Mouse (Mus musculus) forelimb bud, embryonic 11.5 days (tissue): ENCODE data around the gene Gm45208.
A peak's percentile ranks its signal among the peaks of the same experiment; 100 is the strongest.
"Not testable (repeated sequence)": the region's sequence is repeated elsewhere in the genome, so short reads cannot be mapped to it uniquely, and the experiment has no call there.

Experiments
- DNase-seq: peaks from one replicate; pipeline ENCODE4 v3.0.0-alpha.2; 2012; ENCODE audit warnings: low read depth, low spot score

Gm45208 gene

DNA sequence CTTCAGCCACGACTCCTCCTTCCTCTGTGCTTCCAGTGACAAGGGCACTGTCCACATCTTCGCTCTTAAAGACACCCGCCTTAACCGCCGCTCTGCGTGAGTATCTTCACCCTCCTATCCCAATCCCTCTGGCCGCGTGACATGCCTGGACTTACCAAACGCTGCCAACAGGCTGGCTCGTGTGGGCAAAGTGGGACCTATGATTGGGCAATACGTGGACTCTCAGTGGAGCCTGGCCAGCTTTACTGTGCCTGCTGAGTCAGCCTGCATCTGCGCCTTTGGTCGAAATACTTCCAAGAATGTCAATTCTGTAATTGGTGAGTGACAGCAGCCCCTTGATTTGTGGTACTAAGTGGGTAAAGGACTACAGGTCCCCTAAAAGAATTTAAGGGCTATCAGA is 5.1 kb downstream of the Gm45208 start:
- DNase-seq = no peak

DNA sequence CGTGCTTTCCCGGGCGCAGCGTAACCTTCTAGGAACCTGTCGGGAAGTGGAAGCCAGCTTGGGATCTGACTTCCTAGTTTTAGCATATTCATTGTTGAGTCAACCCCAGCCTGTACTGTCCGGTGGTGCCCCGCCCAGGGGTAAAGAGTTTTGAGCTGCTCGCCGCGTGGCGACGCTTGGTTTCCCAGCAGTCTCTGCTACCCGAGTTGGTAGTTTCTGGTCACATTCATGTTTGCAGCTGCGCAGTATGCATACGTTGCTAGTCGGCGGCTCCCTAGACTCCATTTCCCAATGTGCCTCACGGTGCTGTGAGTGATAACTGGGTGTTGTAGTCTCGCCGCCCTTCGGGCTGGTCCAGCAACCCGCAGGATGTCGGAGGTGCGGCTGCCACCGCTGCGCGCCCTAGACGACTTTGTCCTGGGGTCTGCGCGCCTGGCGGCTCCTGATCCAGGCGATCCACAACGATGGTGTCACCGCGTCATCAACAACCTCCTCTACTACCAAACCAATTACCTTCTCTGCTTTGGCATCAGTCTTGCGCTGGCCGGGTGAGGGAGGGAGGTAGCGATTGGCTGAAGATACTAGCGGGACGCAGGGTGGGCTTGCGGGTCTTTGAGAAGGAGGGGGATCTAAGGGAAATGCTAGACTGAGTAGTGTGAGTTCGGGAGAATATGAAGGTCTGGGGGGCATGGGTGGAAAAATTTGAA is 6.3 kb downstream of the Gm45208 start, which contains the start of gene Praf2:
Gene Praf2, plus strand, starts transcription at position 225 of the 707 bp plus-strand sequence.
- peak; percentile 83 for DNase-seq

DNA sequence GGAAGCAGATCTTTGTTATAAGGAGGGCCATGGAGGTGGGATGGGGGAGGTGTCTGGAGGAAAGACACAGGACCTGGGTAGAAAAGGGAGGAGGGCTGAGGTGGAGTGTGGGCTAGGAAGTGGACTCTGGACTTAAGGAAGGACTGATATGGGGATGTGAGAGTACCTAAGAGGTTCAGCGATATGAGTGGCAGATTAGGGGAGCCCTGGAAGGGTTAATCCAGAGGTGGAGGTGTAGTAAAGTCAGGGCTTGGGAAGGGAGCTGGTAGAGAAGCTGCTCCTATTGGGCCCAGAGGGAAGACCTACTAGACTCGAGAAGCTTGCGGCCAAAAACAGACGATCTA is 6.8 kb downstream of the Gm45208 start:
- no peak for DNase-seq

DNA sequence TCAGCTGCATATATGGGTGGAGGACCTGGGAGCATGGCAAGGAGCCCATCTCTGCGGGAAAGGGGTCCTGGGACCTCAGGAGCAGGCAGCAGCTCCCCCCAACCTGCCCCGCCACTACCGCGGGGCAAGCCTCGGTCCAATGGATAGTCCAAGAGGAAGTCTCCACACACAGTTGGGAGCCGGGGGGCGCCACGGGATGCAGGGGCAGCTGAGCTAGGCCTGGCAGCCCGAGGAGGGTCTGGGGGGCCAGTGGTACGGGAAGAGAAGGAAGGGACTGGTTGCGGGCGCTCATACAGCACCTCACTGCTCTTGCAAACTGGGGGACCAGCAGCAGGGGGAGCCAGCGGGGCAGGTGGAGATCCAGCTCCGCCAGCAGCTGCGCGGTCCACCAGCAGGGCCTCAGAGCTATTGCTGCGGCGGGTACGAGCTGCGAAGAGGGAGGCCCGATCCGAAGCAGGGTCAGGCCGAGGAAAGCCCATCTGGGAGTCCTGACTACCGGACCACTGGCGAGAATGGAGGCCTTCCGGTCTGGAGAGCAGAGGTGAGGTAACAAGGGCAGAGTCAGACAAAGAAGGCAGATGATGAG is 11.6 kb downstream of the Gm45208 start:
- no peak for DNase-seq

DNA sequence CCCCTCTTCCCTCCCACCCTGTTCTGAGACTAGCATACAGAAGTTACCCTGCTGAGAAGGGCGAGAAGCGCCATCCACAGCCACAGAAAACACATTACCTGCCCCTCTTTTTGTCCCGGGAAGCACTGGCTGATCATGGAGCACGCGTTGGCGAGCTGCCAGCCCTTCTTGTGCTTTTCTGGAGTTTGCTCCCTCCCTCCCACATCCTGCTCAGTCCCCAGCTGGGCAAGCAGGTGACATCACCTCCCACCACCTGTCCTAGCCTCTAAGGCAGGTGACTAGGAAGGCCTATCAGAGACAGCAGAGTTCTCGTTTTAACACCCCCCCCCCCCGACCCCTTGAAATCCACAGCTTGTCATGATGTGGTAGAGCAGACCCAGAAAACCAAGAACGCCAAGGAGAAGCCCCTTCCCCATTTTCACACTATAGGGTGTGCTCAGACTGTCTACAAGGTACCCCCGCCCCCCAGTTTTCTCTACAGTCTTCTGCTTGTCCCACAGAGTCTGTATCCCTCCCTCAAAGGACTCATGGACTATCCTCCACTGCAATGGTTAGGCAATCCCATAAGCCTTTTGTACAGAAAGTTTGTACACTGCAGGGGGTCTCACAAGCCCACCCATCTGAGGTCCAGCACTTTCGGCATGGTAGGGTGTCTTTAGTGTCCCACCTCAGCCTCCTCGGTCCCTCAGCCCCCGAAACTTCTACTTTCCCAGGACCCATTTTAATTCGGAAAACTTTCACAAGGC is 17.5 kb downstream of the Gm45208 start:
- no peak for DNase-seq

DNA sequence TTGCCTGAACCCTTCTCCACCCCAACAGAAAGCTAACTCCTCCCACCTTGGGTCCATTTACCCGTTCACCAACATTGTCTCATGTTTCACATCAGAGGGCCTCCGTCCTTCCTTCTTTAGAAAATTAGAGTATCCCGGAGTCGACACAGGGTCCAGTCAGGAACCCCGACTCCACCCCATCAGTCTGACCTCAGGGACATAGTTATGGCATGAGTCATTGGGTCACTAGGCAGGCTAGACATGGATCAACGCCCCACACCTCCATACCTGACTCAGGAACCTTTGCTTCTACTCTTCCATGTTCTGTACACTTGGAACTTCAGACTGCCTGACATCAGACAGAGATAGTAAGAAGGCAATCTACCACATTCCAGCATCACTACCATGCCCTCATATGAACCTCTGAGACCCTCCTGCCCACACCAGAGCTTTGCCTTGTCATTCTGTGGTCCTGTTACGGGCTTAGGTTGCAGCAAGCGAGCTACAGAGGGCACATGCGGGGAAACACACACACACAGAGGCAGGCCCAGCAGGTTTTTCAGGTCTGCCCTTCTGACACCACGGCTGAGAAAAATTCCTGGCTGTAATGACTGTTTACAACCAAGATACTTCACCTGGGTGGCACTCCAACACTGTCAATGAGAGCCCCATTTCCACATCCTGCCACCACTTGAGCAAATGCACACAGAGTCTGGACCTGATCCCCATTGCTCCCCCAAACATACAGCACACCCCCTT is 18.2 kb downstream of the Gm45208 start:
- DNase-seq = no peak

DNA sequence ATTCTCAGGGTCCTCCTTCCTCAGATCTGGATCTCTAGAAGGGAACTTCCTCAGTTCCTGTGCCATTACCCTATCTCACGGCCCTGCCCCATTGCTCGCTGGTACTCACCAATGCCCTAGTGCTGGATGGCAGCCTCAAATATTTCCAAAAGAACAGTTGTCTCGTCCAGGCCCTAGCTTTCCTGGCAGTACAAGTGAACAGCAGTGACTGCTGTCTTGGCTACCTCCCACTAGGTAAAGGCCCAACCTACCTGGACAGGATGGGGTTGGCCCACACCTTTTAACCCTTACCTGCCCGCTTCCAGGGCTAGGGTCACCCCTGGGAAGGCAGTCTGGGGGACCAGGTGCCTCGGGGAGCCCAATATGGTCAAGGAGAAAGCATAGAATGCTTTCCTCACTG is 19.1 kb downstream of the Gm45208 start:
- DNase-seq = no peak

DNA sequence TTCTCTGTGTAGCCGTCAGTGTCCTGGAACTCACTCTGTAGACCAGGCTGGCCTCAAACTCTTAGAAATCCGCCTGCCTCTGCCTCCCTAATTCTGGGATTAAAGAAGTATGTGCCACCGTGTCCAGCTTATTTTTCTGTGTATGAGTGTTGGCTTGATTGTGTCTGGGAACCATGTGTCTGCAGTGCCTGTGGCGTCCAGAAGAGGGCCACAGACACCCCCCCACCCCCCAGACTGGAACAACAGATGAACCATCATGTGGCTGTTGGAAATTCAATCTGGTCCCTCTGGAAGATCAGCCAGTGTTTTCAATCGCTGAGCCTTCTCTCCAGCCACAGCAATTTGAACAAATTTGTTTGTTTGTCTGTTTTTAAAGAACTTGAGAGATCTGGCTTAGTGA is 21.4 kb downstream of the Gm45208 start:
- DNase-seq = no peak

DNA sequence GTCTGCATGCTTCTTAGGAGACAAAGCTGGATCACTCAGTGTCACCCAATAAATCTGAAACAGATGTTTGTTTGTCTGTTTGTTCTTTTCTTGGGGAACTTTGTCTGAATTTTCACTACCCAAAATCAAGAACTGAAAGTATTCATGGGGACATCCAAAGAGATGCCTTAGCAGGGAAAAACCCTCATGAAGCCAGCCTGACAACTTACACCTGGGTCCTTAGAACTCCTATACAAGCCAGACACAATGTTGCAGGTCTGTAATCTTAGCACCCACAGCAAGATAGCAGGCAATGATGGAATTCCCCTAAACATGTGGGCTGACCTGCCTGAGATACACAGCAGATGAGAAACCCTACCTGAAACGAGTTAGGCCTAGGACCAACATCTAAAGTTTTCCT is 22.9 kb downstream of the Gm45208 start:
- no peak for DNase-seq

DNA sequence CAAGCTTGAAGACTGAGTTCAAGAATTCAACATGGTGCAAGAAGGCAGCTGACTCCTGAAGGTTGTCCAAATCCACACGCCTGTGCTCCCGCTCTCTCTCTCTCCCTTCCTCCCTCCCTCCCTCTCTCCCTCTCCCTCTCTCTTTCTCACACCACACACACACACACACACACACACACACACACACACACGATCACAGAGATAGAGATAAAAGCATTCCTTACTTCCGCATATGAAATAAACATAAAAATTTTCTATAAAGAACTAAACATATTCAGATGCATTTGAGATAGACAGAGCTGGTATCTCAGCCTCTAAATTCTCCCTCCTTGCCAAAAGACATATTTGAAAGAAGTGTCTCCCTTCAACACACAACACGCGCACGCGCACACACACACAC is 23.4 kb downstream of the Gm45208 start:
- no peak for DNase-seq

DNA sequence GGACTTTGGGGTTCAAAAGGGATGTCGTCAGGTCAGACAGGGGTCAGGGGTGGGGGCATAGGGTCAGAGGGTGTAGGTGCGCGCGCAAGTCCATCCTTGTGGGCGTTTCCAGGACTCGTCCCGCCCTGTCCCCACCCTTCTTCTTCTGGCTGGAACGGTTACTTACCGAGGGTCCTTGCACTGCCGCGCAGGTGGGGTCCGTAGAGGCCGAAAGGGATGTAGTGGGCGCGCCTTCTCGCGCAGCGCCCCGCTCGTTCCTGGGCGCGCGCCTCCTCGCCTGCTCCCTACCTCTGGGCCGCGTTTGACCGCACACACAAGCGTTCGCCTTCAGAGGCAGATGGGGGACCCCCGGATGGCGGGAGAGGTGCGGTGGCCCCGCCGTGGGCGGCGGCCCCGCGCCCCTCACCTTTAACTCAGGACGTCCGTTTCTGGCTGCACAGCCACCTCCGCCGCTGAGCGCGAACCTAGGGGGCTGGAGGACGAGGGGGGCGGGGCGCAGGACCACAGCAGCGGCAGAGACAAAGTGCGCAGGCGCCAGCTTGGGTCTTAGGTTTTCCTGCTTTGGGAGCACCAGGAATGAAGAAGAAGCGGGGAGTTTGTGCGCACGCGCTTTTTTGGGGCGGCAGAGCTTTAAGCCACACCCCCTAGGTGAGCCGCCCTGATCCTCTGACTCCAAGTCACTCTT is 28.5 kb downstream of the Gm45208 start, which contains the start of gene Ccdc120:
Gene Ccdc120, minus strand, starts transcription at position 474 of the 685 bp plus-strand sequence.
- peak; percentile 80 for DNase-seq

DNA sequence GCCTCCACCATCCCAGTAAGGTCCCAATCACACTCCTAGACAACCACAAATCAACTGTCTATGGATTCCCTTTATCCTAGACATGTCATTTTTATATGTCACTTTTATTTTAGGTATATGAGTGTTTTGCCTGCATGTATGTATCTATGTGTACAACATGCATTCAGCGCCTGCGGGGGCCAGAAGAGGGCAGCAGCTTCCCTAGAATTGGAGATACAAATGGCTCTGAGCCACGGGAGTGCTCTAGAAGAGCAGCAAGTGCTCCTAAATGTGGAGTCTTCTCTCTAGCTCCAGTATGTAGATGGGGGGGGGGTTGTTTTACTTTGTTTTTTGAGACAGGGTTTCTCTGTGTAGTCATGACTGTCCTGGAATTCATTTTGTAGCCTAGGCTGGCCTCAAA is 31.6 kb downstream of the Gm45208 start:
- not testable (repeated sequence) for DNase-seq

DNA sequence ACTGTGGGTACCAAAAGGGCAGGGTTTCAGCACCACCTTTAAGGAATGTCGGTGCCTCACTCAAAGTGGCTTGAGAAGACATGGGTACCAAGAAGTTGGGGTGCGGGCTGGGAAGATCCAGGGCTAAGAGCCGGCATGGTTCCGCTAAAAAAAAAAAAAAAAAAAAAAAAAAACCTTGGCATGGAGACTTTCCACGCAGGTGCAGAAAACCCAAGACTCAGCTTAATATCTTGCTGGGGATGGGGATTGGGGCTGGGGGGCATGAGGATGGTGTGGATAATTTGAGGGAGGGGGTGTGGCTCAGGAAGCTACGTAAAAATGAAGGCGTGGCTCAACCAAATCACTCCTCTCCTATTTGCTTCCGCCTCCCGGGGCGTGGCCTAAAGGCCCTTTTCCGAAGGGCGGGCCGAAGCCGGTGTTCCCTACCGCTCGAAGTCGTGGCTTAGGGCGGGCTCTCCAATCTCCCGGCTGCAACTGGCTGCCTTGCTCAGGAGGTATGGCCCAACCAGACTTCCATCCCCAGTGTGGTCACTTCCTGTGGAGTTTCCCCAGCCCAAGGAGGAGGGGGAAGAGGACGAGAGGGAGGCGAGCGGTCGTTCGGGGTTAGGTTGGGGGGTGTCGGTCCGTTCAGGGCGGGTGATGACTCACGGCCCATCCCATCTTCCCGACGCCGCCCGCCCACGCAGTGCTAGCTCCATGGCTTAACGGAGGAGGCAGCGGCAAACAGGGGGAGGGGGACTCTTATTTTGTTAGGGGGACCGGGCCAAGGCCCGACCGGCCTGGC is 40.3 kb downstream of the Gm45208 start, which contains the start of gene Tfe3:
Gene Tfe3, plus strand, starts transcription at position 424 of the 784 bp plus-strand sequence.
- DNase-seq = peak; percentile 91

DNA sequence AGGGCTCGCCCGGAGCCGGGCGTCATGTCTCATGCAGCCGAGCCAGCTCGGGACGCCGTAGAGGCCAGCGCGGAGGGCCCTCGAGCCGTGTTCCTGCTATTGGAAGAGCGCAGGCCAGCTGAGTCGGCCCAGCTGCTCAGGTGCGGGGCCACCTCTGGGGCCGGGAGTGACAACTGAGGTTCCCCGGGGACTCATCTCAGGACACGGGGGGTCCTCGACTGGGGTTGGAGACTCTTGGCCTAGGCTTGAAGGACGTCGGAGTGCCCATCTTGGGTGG is 40.8 kb downstream of the Gm45208 start:
- DNase-seq = no peak

DNA sequence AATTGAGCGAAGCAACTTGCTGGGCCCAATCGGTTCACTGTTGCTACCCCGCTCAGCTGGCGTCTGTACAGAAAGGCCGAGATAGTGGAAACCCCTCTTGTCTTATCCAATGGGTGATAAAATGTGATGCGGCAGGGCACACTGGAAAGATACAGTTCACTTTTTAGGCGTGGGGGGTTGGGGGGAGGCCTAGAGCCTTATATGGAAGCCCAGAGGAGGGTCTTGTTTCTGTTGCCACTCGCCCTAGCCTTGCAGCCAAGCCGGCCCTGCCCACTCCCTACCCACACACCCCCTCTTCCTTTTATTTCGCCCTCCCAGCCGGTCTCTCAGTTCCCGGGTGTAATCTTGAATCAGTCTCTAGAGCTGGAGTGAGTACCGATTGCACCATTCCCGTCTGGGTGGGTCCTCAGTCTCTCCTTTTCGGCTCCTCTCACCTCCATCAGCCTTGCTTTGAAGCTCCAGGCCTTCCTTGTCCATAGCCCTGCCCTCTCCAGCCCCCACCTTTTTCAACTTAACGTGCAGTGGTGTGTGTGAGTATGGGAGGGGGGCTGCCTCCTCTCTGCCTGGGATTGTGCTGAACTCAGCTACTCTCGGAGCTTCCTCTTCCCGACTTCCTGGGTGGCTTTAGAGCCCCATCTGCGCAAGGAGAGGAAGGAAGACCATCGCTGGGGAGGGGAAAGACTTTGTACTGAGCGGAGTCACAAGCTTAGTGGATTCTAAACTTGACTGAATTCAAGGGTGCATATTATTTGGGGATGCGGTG is 41.8 kb downstream of the Gm45208 start:
- no peak for DNase-seq

DNA sequence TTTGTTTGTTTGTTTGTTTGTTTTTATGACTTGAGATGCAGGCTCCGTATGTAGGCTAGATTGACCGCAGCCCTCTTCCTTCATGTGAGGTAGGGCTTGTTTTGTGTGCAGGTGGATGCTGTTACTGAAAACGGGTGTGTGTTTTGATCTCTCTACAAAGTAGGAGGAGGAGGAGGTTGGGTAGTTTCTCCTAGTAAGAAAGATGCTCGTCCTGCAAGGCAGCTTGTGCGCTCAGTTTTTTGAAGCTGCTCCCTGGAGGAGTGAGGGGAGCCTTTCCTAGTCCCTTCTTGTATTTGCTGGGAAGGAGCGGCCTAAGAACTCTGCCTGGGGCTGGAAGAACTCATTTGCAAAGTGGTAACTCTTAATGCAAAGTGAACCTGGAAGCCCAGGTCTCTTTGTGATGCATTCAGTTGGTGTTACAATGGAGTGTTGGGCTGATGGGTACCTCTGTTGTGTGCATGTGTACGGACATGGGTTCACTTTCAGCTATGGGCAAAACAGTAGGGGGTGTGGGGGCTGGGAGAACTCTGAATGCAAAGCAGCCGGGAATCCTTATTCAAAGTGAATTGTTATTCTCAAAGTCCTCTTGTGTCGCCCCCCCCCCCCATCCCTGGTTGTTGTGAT is 42.7 kb downstream of the Gm45208 start:
- no peak for DNase-seq

DNA sequence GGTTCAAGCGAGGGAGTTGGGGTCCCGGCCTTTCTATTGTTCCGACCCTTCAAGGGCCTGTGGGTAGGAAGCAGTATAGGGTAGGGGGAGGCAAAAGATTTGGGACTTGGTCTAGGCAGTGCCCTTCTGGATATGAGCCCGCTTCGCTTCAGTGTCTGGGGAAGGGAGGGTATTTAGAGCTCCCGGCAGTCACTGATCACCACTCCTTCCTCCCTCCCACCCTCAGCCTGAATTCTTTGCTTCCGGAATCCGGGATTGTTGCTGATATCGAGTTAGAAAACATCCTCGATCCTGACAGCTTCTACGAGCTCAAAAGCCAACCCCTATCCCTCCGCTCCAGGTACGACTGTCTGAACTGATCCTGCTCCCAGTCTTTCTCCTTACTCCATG is 43.2 kb downstream of the Gm45208 start:
- DNase-seq = no peak

DNA sequence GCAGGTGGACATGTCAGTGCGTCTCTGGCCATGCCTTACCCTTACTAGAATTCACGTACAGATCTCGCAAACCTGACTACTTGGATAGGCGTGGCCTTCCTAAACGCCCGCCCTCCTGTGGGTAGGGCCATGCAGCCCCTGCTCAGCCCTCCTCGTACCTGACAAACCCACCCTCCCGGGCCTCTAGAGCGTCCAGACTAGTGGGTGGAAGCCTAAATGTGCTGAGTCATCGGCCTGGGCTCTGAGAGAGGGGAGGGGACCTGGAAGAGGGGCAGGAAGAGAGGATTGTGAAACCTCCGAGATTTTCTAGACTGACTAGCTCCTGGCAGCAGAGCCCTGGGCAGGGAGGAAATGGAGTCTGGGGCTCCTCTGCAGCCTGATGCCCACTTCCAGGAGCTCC is 43.7 kb downstream of the Gm45208 start:
- DNase-seq = no peak

DNA sequence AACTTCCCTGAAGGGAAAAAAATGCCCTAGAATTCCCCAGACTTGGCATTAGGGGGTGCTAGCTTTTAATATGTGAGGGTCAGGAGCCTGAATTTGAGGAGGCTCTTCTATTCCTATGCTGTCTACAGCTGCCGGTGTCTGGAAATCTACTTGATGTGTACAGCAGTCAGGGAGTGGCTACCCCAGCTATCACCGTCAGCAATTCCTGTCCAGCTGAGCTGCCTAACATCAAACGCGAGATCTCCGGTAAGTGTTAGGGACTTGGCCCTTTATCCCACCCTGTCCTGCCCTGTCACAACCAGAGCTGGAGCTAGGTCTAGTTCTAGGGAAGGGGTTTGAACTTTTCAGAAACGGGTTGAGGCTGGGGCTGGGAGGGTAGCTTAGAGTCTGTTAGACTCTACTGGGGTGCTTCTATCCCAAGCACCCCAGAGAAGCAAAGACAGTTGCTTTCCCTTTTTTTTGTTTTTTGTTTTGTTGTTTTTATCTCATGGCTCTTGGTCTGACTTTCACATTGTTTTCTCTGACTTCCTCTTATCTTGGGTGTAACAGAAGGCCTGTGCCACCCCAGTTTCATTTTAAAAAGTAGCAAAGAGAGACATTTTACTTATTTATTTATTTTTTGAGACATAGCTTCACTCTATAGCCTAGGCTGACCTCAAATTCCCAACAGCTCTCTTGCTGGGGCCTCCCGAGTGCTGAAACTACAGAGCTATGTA is 47.4 kb downstream of the Gm45208 start:
- no peak for DNase-seq
